Mouse (Mus musculus): ENCODE measurements around the gene Camta1.

Gene Camta1

GRCm38 (mm10) chr4:151860441-151861331, 990 bp downstream of the Camta1 start:
- DNase-seq (ENCODE audit: low spot score in 2 of 2) = peak in 1 of 2 experiments; percentile 6

DNA sequence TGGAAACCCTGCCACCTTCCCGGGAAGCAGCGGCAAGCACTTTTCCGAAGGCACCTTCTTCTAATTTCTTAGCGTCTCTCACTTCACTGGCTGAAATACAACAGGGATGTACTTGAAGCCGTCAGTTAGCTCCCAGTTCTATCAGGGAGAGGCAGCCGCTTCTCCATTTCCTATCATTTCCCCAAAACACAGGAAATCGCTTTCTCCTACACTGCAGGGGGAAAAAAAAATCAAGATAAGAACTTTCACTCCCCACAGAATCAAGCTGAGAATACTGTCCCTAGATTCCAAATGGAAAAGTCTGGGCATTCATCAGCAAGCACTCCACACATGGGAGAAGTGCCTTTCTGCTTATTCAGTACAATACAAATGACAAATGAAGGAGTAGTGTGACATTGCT, 2.4 kb downstream of the Camta1 start:
- no peak for DNase-seq (ENCODE audit: low spot score in 2 of 2)

GRCm38 (mm10) chr4:151853949-151854348, 7.7 kb downstream of the Camta1 start:
- DNase-seq (ENCODE audit: low spot score in 2 of 2) = no peak

DNA sequence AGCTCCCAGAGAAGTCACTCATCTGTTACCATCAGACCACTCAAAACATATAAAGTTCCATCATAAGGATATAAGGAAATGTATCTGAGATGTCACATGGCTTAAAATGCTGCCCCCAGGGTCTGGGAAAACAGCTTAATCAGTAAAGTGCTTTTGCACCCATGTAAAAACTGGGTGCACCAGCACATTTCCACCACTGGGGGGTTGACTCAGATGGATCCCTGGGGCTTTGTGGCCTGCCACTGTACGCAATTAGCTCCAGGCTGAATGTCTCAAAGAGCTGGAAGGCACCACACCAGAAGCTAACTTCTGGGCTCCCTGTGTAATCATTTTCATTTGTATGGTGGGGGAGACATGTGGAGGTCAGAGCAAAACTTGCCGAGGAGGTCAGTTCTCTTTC, 10.5 kb downstream of the Camta1 start:
- DNase-seq (ENCODE audit: low spot score in 2 of 2) = peak in 1 of 2 experiments; percentile 38

- no peak for DNase-seq (ENCODE audit: low spot score in 2 of 2)
Observed at GRCm38 (mm10) chr4:151842591-151842990, 19.1 kb downstream of the Camta1 start.

DNA sequence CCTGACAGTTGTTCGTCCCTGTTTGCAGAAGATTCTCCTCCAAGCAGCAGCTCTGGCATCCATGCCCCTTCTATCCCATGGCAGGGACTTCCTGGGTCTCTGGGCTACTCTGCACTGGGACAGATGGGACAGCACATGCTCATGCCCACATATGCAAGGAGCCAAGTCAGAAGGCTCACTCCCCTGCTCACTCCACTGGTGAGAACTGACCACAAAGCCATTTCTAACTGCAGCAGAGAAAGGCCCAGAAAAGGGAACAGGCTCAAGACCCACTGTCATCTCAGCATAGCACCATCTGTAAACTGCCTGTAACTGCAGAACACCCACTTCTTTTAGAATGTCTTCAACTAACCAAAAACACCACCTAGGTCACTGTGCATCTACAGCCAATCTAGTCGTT, 23.2 kb downstream of the Camta1 start:
- no peak for DNase-seq (ENCODE audit: low spot score in 2 of 2)

- no peak for DNase-seq (ENCODE audit: low spot score in 2 of 2)
Observed at GRCm38 (mm10) chr4:151835860-151836259, 25.8 kb downstream of the Camta1 start.

GRCm38 (mm10) chr4:151834536-151834935, 27.1 kb downstream of the Camta1 start:
- no peak for DNase-seq (ENCODE audit: low spot score in 2 of 2)

GRCm38 (mm10) chr4:151833940-151834449, 27.7 kb downstream of the Camta1 start:
- DNase-seq (ENCODE audit: low spot score in 2 of 2) = no peak

DNA sequence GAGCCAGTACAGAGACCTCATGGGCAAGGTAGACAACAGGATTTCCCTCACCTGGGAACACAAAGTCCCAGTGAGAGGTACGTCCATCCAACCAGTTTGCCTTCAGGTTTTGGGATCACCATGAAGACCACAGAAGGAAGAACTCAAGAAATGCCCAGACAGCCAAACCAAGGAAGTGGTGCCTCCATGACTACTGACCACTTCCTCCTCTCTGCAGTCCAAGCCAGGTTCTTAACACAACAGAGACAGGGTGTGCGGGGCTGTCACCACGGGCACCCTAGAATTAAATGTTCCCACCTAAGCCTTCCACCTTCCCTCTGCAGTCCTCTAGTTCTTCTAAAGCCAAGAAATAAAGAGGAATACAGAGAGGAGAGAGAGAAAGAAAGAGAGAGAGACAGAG, 33.8 kb downstream of the Camta1 start:
- DNase-seq (ENCODE audit: low spot score in 2 of 2) = no peak

DNA sequence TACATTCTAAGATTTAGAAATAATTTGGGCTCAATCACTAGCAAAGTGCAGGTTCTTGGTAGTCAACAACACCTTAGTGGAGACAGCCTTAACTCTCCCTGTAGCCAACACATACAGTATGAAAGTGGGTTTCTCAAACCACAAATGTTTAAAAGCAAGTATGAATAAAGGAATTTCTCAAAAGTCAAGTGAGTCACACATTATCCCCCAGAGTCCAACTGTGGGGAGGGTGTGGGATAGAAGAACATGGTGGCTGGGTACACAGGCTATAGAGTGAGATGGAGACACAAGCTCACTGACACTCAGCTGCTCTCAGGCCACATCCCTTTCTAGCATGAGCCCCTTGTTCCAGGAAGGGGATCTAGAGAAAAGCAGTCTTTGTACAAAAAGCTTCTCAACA, 34.3 kb downstream of the Camta1 start:
- no peak for DNase-seq (ENCODE audit: low spot score in 2 of 2)

GRCm38 (mm10) chr4:151823963-151824362, 37.7 kb downstream of the Camta1 start:
- no peak for DNase-seq (ENCODE audit: low spot score in 2 of 2)

DNA sequence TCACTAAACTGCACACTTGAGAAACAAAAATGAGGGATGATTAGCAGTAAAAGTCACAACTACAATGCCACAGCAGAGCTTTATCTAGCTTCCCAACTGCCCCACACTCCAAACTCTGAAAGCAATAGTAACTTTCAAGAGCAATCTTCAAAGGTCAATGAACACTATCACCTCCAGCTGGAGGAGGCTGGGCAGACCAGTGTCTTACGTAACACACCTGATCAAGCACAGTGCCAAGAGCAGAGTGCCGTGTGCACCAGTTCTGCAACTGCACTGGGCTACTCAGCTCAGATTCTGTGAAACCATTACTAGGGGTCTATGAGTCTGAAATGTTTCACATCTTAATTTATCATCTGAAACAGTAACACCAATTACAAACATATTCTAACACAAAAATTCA, 38.7 kb downstream of the Camta1 start:
- DNase-seq (ENCODE audit: low spot score in 2 of 2) = no peak

DNA sequence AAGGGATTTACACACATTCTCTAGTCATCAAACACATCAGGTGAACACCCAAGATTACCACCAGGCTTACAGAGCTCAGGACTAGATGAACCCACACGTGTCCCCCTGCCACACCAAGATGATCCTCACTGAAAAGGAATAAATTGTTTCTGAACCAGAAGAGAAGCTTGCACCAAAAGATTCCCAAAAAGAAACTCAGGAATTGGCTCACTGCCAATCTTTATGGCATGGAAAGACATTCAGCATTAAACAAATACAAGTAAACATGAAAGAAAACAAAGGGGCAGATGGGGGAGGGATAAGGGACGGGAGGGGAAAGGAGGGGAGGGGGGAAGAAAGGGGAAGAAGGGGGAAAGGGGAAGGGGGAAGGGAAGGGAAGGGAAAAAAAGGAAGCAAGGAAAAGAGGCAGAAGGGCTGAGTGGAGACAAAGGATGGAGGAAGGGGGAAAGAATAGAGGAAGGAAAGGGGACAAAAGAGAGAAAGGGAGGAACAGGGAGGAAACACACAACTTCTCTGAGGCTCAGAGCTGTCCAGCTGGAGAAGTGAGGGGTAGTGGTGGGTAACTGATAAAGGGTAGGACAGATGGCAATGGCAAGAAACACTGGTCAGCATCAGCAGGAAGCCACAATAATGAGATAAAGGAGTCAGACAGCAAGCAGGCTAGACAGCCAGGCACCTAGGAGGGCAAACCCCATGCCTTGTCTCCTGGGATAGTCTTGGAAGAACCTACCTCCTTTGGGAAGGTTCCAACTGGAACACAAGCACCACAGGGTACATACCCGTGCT, 43.5 kb downstream of the Camta1 start:
- no peak for DNase-seq (ENCODE audit: low spot score in 2 of 2)

- DNase-seq (ENCODE audit: low spot score in 2 of 2) = no peak
Observed at GRCm38 (mm10) chr4:151813711-151814110, 48.0 kb downstream of the Camta1 start.

DNA sequence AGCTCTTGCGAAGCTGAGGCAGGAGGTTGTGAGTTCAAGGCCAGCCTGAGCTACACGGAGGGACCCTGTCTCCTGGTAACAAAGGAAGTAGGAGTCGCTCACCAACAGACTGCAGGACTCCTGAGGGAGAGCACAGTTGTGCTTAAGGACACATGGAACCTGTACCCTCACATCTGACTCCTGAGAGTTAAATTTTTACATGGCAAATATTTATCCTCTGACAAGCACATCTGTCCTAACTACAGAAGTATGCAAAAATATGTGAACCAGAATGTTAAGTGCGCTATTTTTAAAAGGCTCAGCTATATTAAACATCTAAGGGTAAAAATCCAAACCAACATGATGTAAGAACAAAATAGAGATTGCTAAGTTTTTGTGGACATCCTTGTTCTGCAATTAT, 56.0 kb downstream of the Camta1 start:
- DNase-seq (ENCODE audit: low spot score in 2 of 2) = no peak

- DNase-seq (ENCODE audit: low spot score in 2 of 2) = no peak
Observed at GRCm38 (mm10) chr4:151805046-151805445, 56.6 kb downstream of the Camta1 start.

GRCm38 (mm10) chr4:151804208-151804607, 57.5 kb downstream of the Camta1 start:
- no peak for DNase-seq (ENCODE audit: low spot score in 2 of 2)

DNA sequence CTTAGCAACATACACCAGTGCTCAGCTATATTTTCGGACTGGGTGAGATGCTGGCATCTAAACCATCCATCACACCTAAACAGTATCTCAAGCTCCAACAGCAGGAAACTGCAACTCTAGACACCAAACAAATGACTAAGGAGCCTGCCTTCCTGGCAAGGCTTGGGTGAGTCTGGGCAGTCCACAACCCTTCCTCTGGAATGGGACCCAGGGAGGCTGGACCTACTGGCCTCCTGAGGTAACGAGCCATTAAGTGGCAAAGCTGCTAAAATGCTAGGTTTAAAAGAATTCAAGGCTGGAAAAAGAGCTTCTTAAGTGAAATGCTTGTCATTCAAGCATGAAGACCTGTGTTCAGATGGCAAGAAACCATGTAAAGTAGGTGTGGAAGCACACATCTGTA, 63.0 kb downstream of the Camta1 start:
- no peak for DNase-seq (ENCODE audit: low spot score in 2 of 2)

- no peak for DNase-seq (ENCODE audit: low spot score in 2 of 2)
Observed at GRCm38 (mm10) chr4:151793694-151794093, 68.0 kb downstream of the Camta1 start.

DNA sequence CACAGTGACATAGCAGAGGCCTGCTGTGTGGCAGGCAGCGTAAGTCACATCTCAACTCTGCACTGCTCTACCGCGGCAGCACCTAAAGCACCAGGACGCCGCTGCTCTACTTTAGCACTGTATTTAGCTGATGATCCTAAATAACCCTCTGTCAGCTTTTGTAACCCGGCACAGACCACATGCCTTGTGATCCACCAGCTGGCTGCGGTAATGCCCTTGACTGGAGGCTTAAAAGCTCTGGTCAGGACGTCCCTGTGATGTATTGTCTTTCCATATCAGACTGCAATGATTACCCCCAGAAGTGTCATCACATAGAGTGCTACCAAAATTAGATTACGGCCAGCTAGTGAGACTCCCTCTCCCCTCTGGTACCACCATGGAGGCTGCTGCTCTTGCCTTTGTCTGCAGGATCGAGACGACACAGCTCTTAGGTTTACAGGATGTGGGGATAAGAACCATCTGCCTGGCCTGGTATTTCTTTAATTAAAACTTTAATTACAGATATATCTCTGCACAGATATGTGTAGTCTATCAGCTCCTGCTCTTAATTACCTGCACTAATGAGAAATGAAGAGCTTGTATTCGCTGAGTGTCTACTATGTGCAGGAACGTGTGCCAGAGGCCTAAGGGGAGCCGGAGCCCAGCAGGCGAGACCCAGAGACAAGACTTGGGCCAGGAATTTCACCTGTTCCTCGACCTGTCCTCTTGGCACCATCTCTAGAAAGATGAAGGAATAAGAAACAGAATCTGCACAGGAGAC, 74.5 kb downstream of the Camta1 start:
- no peak for DNase-seq (ENCODE audit: low spot score in 2 of 2)

DNA sequence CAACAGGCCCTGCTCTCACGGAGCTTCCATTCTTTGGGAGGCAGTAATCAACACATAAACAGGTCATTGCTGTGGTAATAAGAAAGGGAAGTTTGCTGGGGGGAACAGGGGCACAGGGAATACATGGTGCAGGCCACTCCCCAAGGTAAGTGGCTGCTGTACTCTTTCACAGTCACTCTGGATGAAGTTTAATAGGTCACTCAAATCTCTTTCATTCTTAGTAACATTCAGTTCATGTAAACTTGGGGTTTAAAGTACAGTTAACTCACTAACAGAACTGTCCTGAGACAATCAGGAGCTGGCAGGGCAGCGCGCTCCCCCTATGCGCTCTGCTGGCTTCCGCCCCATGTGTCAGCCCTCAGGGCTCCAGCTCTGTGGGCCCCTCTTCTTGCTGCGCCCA, 81.2 kb downstream of the Camta1 start:
- no peak for DNase-seq (ENCODE audit: low spot score in 2 of 2)

Data from left cerebral cortex, adult 9 months (tissue).